Mouse (Mus musculus): ENCODE data around the gene Tmcc3.
"Not testable (repeated sequence)": the region's sequence is repeated elsewhere in the genome, so short reads cannot be mapped to it uniquely, and the experiment has no call there.

The Tmcc3 gene

DNA sequence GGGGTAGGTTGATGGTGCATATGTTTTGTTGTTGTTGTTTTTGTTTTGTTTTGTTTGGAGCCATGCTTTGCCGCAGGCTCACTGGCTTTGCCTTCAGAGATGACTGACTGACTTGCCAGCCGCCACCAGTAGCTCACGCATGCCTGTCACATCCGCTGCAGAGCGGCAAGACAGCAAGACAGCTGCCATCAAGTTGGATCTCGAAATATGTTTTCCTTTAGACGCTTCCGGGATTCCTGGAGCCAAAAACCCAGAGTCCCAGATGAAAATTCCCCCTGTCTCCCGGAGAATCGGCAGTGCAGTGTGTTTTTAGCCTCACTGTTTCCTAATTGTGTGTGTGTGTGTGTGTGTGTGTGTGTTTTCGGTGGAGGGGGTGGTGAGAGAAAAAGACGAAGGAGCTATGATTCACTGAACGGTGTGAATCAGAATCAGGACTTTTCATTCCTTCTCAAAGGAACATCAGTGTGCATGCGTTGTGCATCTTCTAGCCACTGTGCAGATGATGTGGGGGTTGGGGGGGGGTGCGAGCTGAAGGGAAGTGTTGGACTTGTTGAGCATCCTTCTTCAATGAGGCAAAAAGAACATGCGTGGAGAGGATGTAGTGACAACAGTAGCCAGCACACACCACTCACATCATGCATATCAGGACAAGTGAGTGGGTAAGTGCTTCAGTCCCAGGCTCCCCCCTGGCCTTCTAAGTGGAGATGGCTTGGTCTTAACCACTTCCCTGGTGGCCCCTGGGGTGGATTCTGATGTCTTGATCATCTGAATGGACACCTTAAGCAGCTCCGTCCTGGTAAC, 208.8 kb downstream of the Tmcc3 start:
- DNase-seq, result no peak

- no peak for DNase-seq
Observed at GRCm38 (mm10) chr10:94521107-94521401, 209.3 kb downstream of the Tmcc3 start.

GRCm38 (mm10) chr10:94521776-94522175, 210.0 kb downstream of the Tmcc3 start:
- DNase-seq, result no peak

DNA sequence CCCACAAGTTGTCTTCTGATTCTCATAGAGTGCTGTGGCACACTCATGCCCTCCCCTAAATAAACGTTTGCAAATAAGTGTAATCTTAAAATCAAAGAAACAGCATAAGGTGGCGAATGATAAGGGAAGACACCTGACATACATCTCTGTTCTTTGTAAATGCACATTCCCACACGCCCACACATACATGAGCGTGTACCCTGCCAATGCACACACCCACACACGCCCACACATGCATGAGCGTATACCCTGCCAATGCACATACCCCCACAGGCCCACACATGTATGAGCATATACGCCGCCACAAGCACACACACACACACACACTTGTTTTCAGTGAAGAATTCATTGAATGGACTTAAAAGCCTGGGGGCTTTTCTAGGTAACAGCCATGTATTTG, 211.5 kb downstream of the Tmcc3 start:
- no peak for DNase-seq

GRCm38 (mm10) chr10:94523711-94524156, 212.0 kb downstream of the Tmcc3 start:
- peak; percentile 73 for DNase-seq

DNA sequence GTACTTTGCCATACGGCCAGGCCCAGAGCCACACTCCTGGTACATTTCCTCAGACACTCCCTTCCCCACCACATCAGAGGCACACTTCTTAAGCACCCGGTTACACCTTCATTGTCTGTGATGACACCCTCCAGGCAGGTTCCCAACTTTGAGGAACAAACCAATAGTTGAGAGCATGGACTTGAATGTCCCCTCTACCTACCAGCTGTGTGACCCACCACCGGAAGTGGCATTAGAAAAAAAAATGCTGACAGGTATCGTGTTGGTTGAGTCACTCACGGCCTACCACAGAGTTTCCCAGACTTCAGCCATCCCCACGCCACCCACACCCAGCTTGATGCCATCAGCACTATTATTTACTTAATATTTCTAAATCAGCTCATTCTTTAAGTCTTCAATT, 213.2 kb downstream of the Tmcc3 start:
- no peak for DNase-seq

GRCm38 (mm10) chr10:94525784-94526183, 214.0 kb downstream of the Tmcc3 start:
- no peak for DNase-seq

- no peak for DNase-seq
Observed at GRCm38 (mm10) chr10:94526834-94527233, 215.1 kb downstream of the Tmcc3 start.

DNA sequence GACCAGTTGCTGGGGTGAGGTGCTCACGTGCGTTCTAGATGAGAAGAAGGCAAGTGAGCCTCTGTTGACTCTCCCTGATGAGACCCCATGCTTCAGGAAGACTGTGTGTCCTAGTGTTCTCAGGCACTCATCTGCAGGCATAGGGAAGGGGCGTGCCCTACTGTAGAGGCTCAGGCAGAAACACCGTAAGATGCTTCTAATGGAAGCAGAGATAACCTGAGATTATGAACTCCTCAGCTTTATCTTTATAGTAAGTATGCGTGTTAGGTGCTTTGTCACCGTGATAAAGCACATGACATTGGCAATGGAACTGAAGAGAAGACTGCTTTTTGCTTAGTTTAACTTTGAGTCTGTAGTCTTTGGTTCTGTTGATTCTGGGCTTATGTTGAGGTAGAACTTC, 215.5 kb downstream of the Tmcc3 start:
- DNase-seq, result no peak

DNA sequence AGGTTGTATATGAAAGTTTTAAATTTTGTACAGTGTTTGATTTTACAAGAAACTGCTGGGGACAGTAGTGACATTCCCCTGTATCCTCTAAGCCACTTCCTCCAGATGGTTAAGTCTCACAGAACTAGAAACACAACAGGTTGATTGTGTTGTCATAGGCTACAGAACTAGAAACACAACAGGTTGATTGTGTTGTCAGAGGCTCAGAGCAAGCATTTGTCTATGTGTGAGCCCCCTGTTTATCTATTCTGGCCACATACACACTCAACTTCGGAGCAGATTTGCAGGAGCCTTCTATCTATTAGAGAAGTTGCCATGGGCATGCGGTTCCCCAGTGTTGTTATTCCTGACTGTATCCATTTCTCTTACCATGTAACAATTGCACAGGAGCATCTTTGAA, 218.3 kb downstream of the Tmcc3 start:
- no peak for DNase-seq

GRCm38 (mm10) chr10:94531482-94531881, 219.7 kb downstream of the Tmcc3 start:
- no peak for DNase-seq

DNA sequence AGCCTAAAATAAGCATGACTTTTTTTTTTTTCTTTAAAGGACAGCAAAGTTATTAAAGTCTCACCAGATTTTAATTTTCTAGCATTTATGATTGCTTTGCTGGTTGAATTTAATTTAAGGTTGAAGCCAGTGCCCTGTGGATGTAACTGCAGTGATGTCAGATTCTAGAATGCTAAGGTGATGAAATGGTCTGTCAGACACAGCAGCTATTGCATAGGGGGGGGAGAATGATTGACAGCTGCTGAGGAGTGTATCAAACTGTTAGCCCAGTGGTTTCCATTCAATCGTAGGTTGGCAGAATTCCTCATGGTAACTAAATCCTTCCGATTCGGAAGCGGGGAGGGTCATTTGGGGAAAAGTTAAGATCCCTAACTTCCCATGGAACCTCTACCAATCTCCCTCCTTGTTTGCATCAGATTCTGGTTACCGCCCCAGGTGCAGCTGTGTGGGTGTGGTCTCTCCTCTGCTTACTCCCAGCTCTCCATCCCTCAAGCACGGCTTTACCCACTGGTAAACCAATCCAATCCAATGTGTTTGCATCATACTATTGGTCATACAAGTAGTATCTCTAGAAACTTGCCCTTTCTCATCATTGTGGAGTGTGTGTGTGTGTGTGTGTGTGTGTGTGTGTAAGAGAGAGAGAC, 221.5 kb downstream of the Tmcc3 start:
- DNase-seq, result no peak

- DNase-seq, result not testable (repeated sequence)
Observed at GRCm38 (mm10) chr10:94538623-94539022, 226.9 kb downstream of the Tmcc3 start.

GRCm38 (mm10) chr10:94540241-94540640, 228.5 kb downstream of the Tmcc3 start:
- no peak for DNase-seq

GRCm38 (mm10) chr10:94543956-94544355, 232.2 kb downstream of the Tmcc3 start:
- DNase-seq, result no peak

GRCm38 (mm10) chr10:94544803-94545202, 233.1 kb downstream of the Tmcc3 start:
- DNase-seq, result no peak

GRCm38 (mm10) chr10:94545259-94546019, 233.7 kb downstream of the Tmcc3 start:
- DNase-seq, result peak; percentile 73

DNA sequence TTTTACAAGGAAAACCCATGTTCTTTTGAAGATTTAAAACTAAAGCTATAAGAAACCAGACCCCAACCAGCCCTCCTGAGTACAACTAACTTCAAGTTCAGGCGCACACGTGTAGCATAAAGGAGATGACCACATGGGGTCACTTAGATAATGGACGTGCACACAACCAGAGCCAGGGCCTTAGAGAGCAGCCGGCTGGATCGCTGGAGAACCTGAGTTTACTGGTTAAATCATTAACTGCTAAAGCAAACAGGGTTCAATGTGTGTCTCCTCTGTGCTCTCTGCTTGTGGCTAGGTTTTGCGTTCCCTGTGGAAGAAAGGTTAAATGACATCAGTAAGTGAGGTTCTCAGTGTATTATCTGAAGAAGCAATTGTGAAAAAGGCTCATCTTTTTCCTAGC, 234.9 kb downstream of the Tmcc3 start:
- DNase-seq, result no peak

GRCm38 (mm10) chr10:94549511-94550232, 237.9 kb downstream of the Tmcc3 start:
- DNase-seq, result peak; percentile 81

DNA sequence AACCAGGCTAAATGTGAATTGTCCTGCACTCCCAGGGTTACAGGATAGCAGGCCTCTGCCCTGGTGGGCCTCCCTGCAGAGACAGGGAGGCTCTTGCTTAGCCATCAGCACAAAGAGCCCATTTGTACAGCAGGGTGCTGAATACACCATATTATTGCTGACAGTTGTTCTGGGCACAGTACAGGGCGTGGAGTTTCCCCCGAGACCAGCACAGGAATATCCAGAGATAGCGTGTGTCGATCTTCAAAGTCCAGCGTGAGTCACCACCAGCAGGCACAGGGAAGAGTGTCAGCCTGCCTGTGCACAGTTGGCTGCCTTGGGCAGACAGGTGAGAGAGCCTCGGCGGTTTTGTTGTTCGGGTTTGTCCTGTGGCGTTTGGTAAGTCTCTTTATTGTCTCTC, 238.9 kb downstream of the Tmcc3 start:
- no peak for DNase-seq

DNA sequence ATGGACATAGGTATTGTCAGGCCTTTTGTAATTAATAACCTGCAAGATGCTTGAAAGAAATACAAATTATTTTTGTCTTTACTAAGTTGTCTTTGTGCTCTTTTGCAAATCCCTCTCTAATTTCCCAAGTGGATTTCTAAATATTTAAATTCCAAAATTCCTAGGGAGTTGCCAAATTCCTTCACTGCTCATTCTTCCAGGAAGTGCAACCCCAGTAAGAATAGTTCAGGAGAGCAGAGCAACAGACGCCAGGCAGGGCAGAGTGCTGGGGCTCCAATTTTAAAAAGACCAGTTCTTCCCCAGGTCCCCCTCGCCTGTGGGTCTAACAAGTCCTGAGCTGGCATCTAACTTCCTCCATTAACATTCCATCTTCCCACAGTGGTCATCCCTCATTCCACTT, 239.3 kb downstream of the Tmcc3 start:
- DNase-seq, result no peak

DNA sequence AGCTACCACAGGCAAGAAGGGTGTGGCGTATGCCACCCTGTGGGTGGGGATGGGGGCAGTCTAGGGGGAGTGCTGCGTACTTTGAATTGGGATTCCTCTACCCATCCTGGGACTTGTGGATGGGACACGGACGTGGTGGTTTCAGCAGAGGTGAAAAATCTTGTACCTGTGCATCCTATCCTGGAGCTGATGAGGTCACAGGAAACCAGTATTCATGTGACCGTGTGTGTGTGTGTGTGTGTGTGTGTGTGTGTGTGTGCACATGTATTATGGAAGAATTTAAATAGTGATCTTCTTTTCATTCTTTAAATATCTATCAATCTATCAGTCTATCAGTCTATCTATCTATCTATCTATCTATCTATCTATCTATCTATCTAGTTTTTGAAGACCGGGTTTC, 239.8 kb downstream of the Tmcc3 start:
- no peak for DNase-seq

DNA sequence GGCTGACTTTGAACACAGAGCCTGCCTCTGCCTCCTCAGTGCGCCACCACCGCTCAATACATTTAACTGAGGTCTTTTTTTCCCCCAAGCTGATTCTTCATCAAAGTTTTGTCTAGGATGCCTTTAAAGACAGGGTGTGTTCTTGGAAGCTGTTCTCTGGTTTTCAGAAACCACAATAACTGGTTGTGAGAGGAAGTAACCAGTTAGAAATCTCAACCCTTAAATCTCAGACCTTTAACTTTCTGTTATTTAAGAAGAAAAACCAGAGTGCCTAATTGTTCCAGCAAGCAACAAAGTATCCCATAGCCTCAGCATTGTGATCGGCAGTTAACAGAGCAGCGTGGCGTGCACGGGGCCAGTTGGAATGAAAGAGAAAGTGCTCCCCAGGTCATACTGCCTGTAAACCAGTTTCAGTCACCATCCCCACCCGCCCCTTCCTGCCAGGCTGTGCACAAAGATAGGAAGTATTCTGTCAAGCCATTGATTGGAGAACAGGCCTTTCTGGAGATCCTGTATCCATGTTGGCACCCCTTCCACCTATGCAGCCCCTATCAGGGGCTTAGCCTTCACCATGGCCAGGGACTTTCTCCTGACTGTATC, 240.3 kb downstream of the Tmcc3 start:
- DNase-seq, result peak; percentile 71

Measured in lung, postnatal 36 days (tissue).